Mouse (Mus musculus): ENCODE data around the gene Clcn3. TPM values are rescaled to one million over a fixed set of nuclear protein-coding genes. Genes with fewer than 3 reads are reported as not detected.

Clcn3 gene
- polyA plus RNA-seq, 1 experiment from 2014 or later: 19.6 TPM

- peak overlapping the region; percentile 77 for H3K4me2 ChIP-seq
- no peak overlapping the region for H3K27ac ChIP-seq (replicated peaks)
- no peak for ATAC-seq (ENCODE audit: extremely low read depth, insufficient number of reproducible peaks, low FRiP score, low TSS enrichment)
- no peaks in the 10 kb centered on the region for H3K27me3 ChIP-seq (replicated peaks)
- no peak overlapping the region for H3K9ac ChIP-seq
- 89% methylated on average over 4 of the region's 4 CpGs for WGBS
- H3K4me1 ChIP-seq: peaks cover 60% of the 10 kb centered on the region
- H3K4me3 ChIP-seq: no peak overlapping the region
- no peaks in the 10 kb centered on the region for H3K9me3 ChIP-seq
- H3K36me3 ChIP-seq: peaks cover 18% of the 10 kb centered on the region; the same call in 1 of the 2 replicates
Measured at GRCm38 (mm10) chr8:60891757-60892156, 91.3 kb downstream of the Clcn3 start.

- peaks cover 49% of the 10 kb centered on the region for H3K4me1 ChIP-seq
- H3K27me3 ChIP-seq (replicated peaks): no peaks in the 10 kb centered on the region
- 1% methylated on average over 23 of the region's 23 CpGs for WGBS
- H3K27ac ChIP-seq (replicated peaks): 0 out of 2 replicates have a peak overlapping the region, but pooled peaks have one; percentile 9
- H3K9me3 ChIP-seq: no peaks in the 10 kb centered on the region
- peak overlapping the region; percentile 66 for H3K4me3 ChIP-seq
- ATAC-seq (ENCODE audit: extremely low read depth, insufficient number of reproducible peaks, low FRiP score, low TSS enrichment): no peak
- H3K9ac ChIP-seq: peak overlapping the region; percentile 84
- peak overlapping the region; percentile 77 for H3K4me2 ChIP-seq
- peaks cover 18% of the 10 kb centered on the region; the same call in 1 of the 2 replicates for H3K36me3 ChIP-seq
Measured at GRCm38 (mm10) chr8:60890520-60890874, 92.6 kb downstream of the Clcn3 start.

- H3K4me2 ChIP-seq: peak within 1 kb of the TSS; percentile 77
- H3K4me1 ChIP-seq: peaks cover 44% of the 10 kb centered on the region
- peak within 1 kb of the TSS; percentile 66 for H3K4me3 ChIP-seq
- peak; percentile 93 for ATAC-seq (ENCODE audit: extremely low read depth, insufficient number of reproducible peaks, low FRiP score, low TSS enrichment)
- 4% methylated on average over 43 of the region's 43 CpGs for WGBS
- H3K9ac ChIP-seq: peak within 1 kb of the TSS; percentile 84
- H3K27me3 ChIP-seq (replicated peaks): no peaks in the 10 kb centered on the region
- H3K27ac ChIP-seq (replicated peaks): 0 out of 2 replicates have a peak within 1 kb of the TSS, but pooled peaks have one; percentile 9
- peaks cover 18% of the 10 kb centered on the region; the same call in 1 of the 2 replicates for H3K36me3 ChIP-seq
- no peaks in the 10 kb centered on the region for H3K9me3 ChIP-seq
Measured at GRCm38 (mm10) chr8:60889843-60890519, 93.1 kb downstream of the Clcn3 start, which contains the start of gene Hpf1. Hpf1 (plus strand) TSS chr8:60890418.

- Histone ChIP-seq H3K36me3 (peaks cover 12% of the 10 kb centered on the region; the same call in 1 of the 2 replicates), H3K9ac (no peak overlapping the region), H3K27me3 (replicated peaks) (no peaks in the 10 kb centered on the region), H3K4me3 (peak overlapping the region; percentile 66), H3K9me3 (no peaks in the 10 kb centered on the region), H3K4me1 (peaks cover 37% of the 10 kb centered on the region), H3K4me2 (peak overlapping the region; percentile 77), H3K27ac (replicated peaks) (no peak overlapping the region)
- ATAC-seq (ENCODE audit: extremely low read depth, insufficient number of reproducible peaks, low FRiP score, low TSS enrichment): no peak
- 75% methylated on average over 11 of the region's 11 CpGs for WGBS
Measured at GRCm38 (mm10) chr8:60889131-60889842, 93.8 kb downstream of the Clcn3 start.

- ATAC-seq (ENCODE audit: extremely low read depth, insufficient number of reproducible peaks, low FRiP score, low TSS enrichment): no peak
- no peaks in the 10 kb centered on the region for H3K9me3 ChIP-seq
Measured at GRCm38 (mm10) chr8:60886736-60887135, 96.4 kb downstream of the Clcn3 start.

GRCm38 (mm10) chr8:60883419-60884137, 99.5 kb downstream of the Clcn3 start:
- no peak overlapping the region for H3K9ac ChIP-seq
- no peak overlapping the region for H3K4me3 ChIP-seq
- H3K27ac ChIP-seq (replicated peaks): no peak overlapping the region
- H3K4me2 ChIP-seq: no peak overlapping the region
- H3K9me3 ChIP-seq: no peaks in the 10 kb centered on the region
- H3K4me1 ChIP-seq: no peaks in the 10 kb centered on the region
- no peaks in the 10 kb centered on the region for H3K27me3 ChIP-seq (replicated peaks)
- 79% methylated on average over 4 of the region's 4 CpGs for WGBS
- ATAC-seq (ENCODE audit: extremely low read depth, insufficient number of reproducible peaks, low FRiP score, low TSS enrichment): no peak
- no peaks in the 10 kb centered on the region for H3K36me3 ChIP-seq

More at GRCm38 (mm10) chr8:60886736-60887135, 96.4 kb downstream of the Clcn3 start:
- no peaks in the 10 kb centered on the region for H3K27me3 ChIP-seq (replicated peaks)
- WGBS: 64% methylated on average over 6 of the region's 6 CpGs
- no peaks in the 10 kb centered on the region for H3K36me3 ChIP-seq
- H3K4me2 ChIP-seq: no peak overlapping the region
- H3K4me3 ChIP-seq: no peak overlapping the region
- no peak overlapping the region for H3K9ac ChIP-seq
- H3K4me1 ChIP-seq: peaks cover 12% of the 10 kb centered on the region
- H3K27ac ChIP-seq (replicated peaks): no peak overlapping the region

GRCm38 (mm10) chr8:60878617-60879016, 104.5 kb downstream of the Clcn3 start:
- no peak overlapping the region for H3K4me3 ChIP-seq
- no peak overlapping the region for H3K4me2 ChIP-seq
- no peak for ATAC-seq (ENCODE audit: extremely low read depth, insufficient number of reproducible peaks, low FRiP score, low TSS enrichment)
- H3K9me3 ChIP-seq: no peaks in the 10 kb centered on the region
- H3K4me1 ChIP-seq: no peaks in the 10 kb centered on the region
- no peak overlapping the region for H3K9ac ChIP-seq
- H3K36me3 ChIP-seq: no peaks in the 10 kb centered on the region
- no peaks in the 10 kb centered on the region for H3K27me3 ChIP-seq (replicated peaks)
- no peak overlapping the region for H3K27ac ChIP-seq (replicated peaks)
- WGBS: 58% methylated on average over 2 of the region's 2 CpGs

- H3K36me3 ChIP-seq: no peaks in the 10 kb centered on the region
- no peak overlapping the region for H3K4me3 ChIP-seq
- H3K4me2 ChIP-seq: no peak overlapping the region
- no peaks in the 10 kb centered on the region for H3K27me3 ChIP-seq (replicated peaks)
- 80% methylated on average over 13 of the region's 13 CpGs for WGBS
- no peak overlapping the region for H3K9ac ChIP-seq
- no peaks in the 10 kb centered on the region for H3K9me3 ChIP-seq
- H3K4me1 ChIP-seq: peaks cover 12% of the 10 kb centered on the region
- ATAC-seq (ENCODE audit: extremely low read depth, insufficient number of reproducible peaks, low FRiP score, low TSS enrichment): no peak
- no peak overlapping the region for H3K27ac ChIP-seq (replicated peaks)
Measured at GRCm38 (mm10) chr8:60870231-60871193, 112.6 kb downstream of the Clcn3 start.

GRCm38 (mm10) chr8:60869761-60870160, 113.3 kb downstream of the Clcn3 start:
- H3K4me3 ChIP-seq: no peak overlapping the region
- no peaks in the 10 kb centered on the region for H3K36me3 ChIP-seq
- no peak for ATAC-seq (ENCODE audit: extremely low read depth, insufficient number of reproducible peaks, low FRiP score, low TSS enrichment)
- no peaks in the 10 kb centered on the region for H3K9me3 ChIP-seq
- no peak overlapping the region for H3K4me2 ChIP-seq
- peaks cover 12% of the 10 kb centered on the region for H3K4me1 ChIP-seq
- no peak overlapping the region for H3K27ac ChIP-seq (replicated peaks)
- no peak overlapping the region for H3K9ac ChIP-seq
- WGBS: 83% methylated on average over 2 of the region's 2 CpGs
- no peaks in the 10 kb centered on the region for H3K27me3 ChIP-seq (replicated peaks)

- peaks cover 12% of the 10 kb centered on the region for H3K4me1 ChIP-seq
- H3K36me3 ChIP-seq: no peaks in the 10 kb centered on the region
- 82% methylated on average over 4 of the region's 4 CpGs for WGBS
- H3K27ac ChIP-seq (replicated peaks): no peak overlapping the region
- no peak overlapping the region for H3K9ac ChIP-seq
- H3K4me2 ChIP-seq: no peak overlapping the region
- no peak for ATAC-seq (ENCODE audit: extremely low read depth, insufficient number of reproducible peaks, low FRiP score, low TSS enrichment)
- no peaks in the 10 kb centered on the region for H3K9me3 ChIP-seq
- H3K4me3 ChIP-seq: no peak overlapping the region
- H3K27me3 ChIP-seq (replicated peaks): no peaks in the 10 kb centered on the region
Measured at GRCm38 (mm10) chr8:60868236-60868965, 114.7 kb downstream of the Clcn3 start.
